Mouse (Mus musculus) liver, embryonic 15.5 days (tissue): ENCODE data around the gene Macf1. TPM values are rescaled to one million over a fixed set of nuclear protein-coding genes. Genes with fewer than 3 reads are reported as not detected.

Experiments used
- ATAC-seq: fragments of 200-750 bp; cut with Nextera tagmentation; 2 replicates; pipeline ENCODE4 v1.8.0; 2017; ENCODE audit warnings: moderate number of reproducible peaks, mild to moderate bottlenecking, moderate library complexity; ENCODE audit not compliant: insufficient read depth
- H3K27ac ChIP-seq: fragments of 300-500 bp; sonication (generic); replicated peaks from 2 replicates; pipeline ENCODE4 v1.5.1; 2015; ENCODE audit warnings: mild to moderate bottlenecking, inconsistent platforms
- H3K27me3 ChIP-seq: fragments of 300-500 bp; sonication (generic); 2 replicates; pipeline ENCODE4 v1.6.1; 2015; ENCODE audit warnings: mild to moderate bottlenecking, inconsistent platforms
- H3K36me3 ChIP-seq: fragments of 300-500 bp; sonication (generic); replicated peaks from 2 replicates; pipeline ENCODE4 v1.6.1; 2015; ENCODE audit warnings: moderate library complexity, mild to moderate bottlenecking, inconsistent platforms
- H3K4me1 ChIP-seq: fragments of 300-500 bp; sonication (generic); replicated peaks from 2 replicates; pipeline ENCODE4 v1.6.1; 2015; ENCODE audit warnings: inconsistent platforms
- H3K4me2 ChIP-seq: fragments of 300-500 bp; sonication (generic); 2 replicates; pipeline ENCODE4 v1.6.1; 2015; ENCODE audit warnings: moderate library complexity, mild to moderate bottlenecking, inconsistent platforms
- H3K4me3 ChIP-seq: fragments of 300-500 bp; sonication (generic); replicated peaks from 2 replicates; pipeline ENCODE4 v1.5.1; 2015; ENCODE audit warnings: mild to moderate bottlenecking, inconsistent platforms
- H3K9ac ChIP-seq: fragments of 300-500 bp; sonication (generic); 2 replicates; pipeline ENCODE4 v1.6.1; 2015; ENCODE audit warnings: moderate library complexity, mild to moderate bottlenecking, inconsistent platforms
- H3K9me3 ChIP-seq: fragments of 300-500 bp; sonication (generic); replicated peaks from 2 replicates; pipeline ENCODE4 v1.6.1; 2016; ENCODE audit warnings: inconsistent platforms
- WGBS: fragments of 180-500 bp; shearing (Covaris S2); methylation state at CpG from one replicate; pipeline ENCODE4 v1.1.7; 2015; ENCODE audit warnings: mixed read lengths; ENCODE audit not compliant: insufficient replicate concordance; 5-methylcytosine and 5-hydroxymethylcytosine counted together
- polyA plus RNA-seq: library from polyadenylated mRNA; unstranded; fragments of >200 nt; fragmentation: Nextera tagmentation; extraction: Ambion mirVana; gene quantifications from 2 replicates; pipeline ENCODE4 v1.2.1, GENCODE M21; 2015

The Macf1 gene
- polyA plus RNA-seq, 1 experiment from 2014 or later: 8.4 TPM

DNA sequence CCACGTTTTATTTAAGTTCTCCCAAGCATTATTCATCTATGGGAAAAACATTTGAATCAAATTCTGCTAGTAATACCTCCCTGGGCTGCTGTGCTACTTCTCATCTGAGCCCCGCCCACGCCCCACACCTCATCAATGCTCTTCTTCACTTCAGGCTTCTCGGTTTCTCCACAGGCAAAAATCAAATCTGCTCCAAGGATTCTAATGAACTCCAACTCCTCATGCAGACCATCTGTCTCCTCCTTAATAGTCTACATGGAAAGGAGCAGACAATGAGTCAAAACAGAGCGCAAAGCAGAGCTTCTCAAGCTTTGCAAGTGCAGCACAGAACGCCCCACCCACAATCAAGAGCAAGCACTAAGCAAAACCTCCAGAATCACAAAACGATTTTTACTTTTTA lies 301.0 kb downstream of the Macf1 start:
- Histone ChIP-seq H3K4me2 (no peak overlapping the region), H3K27me3 (no peaks in the 10 kb centered on the region), H3K27ac (no peak overlapping the region), H3K4me1 (no peaks in the 10 kb centered on the region), H3K36me3 (peaks cover 86% of the 10 kb centered on the region), H3K9me3 (no peaks in the 10 kb centered on the region), H3K9ac (no peak overlapping the region), H3K4me3 (no peak overlapping the region)
- 82% methylated on average over 7 of the region's 7 CpGs for WGBS
- ATAC-seq: no peak

DNA sequence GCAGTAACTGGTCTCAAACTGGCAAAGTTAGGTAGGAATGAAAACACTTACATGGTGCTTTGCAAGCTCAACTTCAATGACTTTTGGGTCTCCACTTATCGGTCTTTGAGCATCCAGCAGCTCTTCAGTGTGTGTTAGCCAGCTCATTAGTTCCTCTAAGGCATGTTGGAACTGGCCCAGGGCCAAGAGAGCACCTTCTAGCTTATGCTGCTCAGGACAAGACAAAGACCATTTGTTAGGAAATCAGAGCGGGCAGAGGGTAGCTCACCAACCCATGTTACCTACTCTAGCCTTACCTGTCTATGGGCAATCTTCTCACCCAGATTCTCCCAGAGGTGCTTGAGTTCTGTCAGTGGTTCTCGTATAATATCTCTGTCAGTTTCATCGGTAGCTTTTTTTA lies 302.1 kb downstream of the Macf1 start:
- Histone ChIP-seq H3K36me3 (peaks cover 84% of the 10 kb centered on the region), H3K4me3 (no peak overlapping the region), H3K27ac (no peak overlapping the region), H3K9me3 (no peaks in the 10 kb centered on the region), H3K4me1 (no peaks in the 10 kb centered on the region), H3K27me3 (no peaks in the 10 kb centered on the region), H3K4me2 (no peak overlapping the region), H3K9ac (no peak overlapping the region)
- no peak for ATAC-seq
- WGBS: 81% methylated on average over 4 of the region's 4 CpGs

DNA sequence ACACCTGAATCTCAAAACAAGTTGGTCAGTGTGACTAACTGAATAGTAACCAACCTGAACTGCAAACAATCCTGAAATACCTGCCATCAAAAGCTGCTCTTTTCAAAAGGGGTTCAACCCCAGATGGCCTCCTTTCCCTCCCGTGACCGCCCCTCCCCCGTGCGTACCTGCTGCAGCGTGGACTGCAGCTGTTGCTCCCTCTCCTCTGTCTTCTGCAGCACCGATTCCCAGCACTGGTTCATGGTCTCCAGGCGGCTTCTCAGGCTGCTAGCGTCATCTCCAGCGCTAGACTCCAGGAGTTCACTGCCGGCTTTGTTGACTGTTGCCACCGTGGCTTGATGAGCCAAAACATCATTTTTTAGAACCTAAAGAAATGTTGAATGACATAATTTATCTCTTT lies 302.6 kb downstream of the Macf1 start:
- Histone ChIP-seq H3K36me3 (peaks cover 84% of the 10 kb centered on the region), H3K9me3 (no peaks in the 10 kb centered on the region), H3K27me3 (no peaks in the 10 kb centered on the region), H3K9ac (no peak overlapping the region), H3K4me1 (no peaks in the 10 kb centered on the region), H3K4me2 (no peak overlapping the region), H3K27ac (no peak overlapping the region), H3K4me3 (no peak overlapping the region)
- ATAC-seq: no peak
- 86% methylated on average over 11 of the region's 11 CpGs for WGBS

GRCm38 (mm10) chr4:123376031-123376430 lies 308.1 kb downstream of the Macf1 start:
- Histone ChIP-seq H3K9me3 (no peaks in the 10 kb centered on the region), H3K36me3 (peaks cover 84% of the 10 kb centered on the region), H3K4me2 (no peak overlapping the region), H3K27ac (no peak overlapping the region), H3K4me3 (no peak overlapping the region), H3K27me3 (no peaks in the 10 kb centered on the region), H3K4me1 (peaks cover 5% of the 10 kb centered on the region; the same call in 1 of the 2 replicates), H3K9ac (no peak overlapping the region)
- ATAC-seq: no peak
- WGBS: 80% methylated on average over 3 of the region's 3 CpGs

DNA sequence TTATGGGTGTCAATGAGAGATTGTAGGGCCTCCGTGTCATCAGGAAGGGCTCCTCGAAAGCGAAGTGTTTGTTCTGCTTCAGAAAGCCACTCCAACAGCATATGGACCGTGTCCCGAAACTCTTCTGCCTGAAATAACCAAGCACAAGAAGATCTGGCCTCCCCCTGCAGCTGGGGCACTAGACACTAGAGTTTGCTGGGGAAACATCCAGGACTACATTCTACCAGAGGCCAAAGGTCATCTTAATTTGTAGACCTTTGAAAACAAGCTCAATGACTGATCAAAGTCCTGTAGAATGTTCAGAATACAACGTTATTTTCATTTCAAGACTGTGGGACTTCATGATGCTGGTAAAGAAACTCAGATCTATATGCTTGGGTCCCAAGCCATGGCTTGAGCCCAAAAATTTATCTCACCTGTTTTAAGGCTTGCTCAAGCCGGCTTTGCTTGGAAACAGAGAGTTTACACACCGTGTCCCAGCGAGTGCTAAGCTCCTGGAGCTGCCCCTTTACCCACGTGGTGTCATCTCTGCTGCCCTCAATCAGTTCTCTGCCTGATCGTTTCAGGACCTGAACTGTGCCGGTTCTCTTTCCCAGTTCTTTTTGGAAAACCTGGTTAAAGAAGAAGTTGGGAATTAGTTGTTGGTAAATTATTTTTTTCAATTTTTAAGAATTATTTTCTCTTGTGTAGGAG lies 309.7 kb downstream of the Macf1 start:
- 77% methylated on average over 12 of the region's 12 CpGs for WGBS
- Histone ChIP-seq H3K4me2 (no peak overlapping the region), H3K4me1 (peaks cover 5% of the 10 kb centered on the region; the same call in 1 of the 2 replicates), H3K9me3 (no peaks in the 10 kb centered on the region), H3K9ac (no peak overlapping the region), H3K27ac (no peak overlapping the region; the same call in 1 of the 2 replicates), H3K4me3 (no peak overlapping the region), H3K27me3 (no peaks in the 10 kb centered on the region), H3K36me3 (peaks cover 90% of the 10 kb centered on the region)
- peak; percentile 57; the same call in 1 of the 2 replicates for ATAC-seq

DNA sequence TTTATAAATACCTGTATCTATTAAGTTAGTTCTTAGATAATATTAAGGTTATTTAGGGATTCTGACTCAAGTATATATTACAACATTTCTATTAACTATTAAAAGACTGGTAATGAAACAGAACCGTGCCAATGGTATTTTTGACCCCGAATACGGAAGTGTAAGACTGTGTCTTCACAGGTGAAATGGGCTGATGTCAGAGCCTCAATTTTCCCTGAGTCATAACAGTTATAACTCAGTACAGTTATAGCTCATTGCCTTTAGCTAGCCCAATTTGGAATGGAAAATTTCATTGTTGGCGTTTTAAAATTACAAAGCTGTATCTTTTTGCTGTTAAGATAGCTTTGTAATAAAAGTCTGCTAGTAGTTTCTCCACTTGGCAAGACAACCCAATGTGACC lies 320.6 kb downstream of the Macf1 start:
- Histone ChIP-seq H3K36me3 (peaks cover 71% of the 10 kb centered on the region), H3K4me2 (no peak overlapping the region), H3K27me3 (no peaks in the 10 kb centered on the region), H3K9me3 (no peaks in the 10 kb centered on the region), H3K4me1 (no peaks in the 10 kb centered on the region), H3K9ac (no peak overlapping the region), H3K4me3 (no peak overlapping the region), H3K27ac (no peak overlapping the region)
- 86% methylated on average over 4 of the region's 4 CpGs for WGBS
- ATAC-seq: no peak

DNA sequence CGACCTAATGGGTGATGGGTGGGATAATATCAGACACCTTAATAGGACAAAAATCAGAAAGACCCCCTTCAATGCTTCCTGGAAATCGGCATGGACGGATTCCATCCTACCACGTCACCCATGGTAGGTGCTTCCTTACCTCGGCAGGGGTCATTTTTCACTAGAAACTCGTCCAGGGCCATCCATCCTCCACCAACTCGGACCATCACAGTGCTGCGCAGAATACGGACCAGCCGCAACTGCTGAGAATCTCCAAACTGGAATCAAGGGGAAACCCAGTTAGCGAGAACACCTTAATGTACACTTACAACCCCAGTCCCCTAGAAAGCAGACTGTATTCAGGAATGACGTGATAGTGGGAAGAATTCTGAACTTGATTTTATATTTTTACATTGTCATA lies 323.4 kb downstream of the Macf1 start:
- peaks cover 66% of the 10 kb centered on the region for H3K36me3 ChIP-seq
- H3K9ac ChIP-seq: no peak overlapping the region
- no peak overlapping the region for H3K4me3 ChIP-seq
- H3K4me2 ChIP-seq: no peak overlapping the region
- no peak overlapping the region for H3K27ac ChIP-seq
- 77% methylated on average over 12 of the region's 12 CpGs for WGBS
- H3K9me3 ChIP-seq: no peaks in the 10 kb centered on the region
- no peak for ATAC-seq
- no peaks in the 10 kb centered on the region for H3K4me1 ChIP-seq
- no peaks in the 10 kb centered on the region for H3K27me3 ChIP-seq

DNA sequence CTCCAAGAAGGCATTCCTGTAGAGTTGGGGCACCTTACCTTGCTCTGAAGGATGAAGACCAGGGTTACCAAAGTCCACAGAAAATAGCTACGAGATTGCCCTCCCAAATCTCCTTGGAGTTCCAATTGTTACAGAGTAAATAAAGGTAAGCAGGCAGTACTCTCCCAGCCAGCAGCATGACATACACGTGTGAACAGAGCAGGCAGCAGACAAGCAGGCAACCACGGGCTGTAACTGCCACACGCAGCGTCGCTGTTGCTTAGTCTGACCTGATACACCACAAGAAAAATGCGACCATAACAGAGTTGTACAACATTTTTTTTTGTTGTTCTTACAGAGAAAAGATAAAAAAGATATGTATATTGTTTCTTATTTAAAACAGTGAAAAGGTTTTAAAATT lies 325.5 kb downstream of the Macf1 start:
- Histone ChIP-seq H3K4me2 (no peak overlapping the region), H3K36me3 (peaks cover 69% of the 10 kb centered on the region), H3K4me3 (no peak overlapping the region), H3K27ac (no peak overlapping the region), H3K27me3 (no peaks in the 10 kb centered on the region), H3K9ac (no peak overlapping the region), H3K9me3 (no peaks in the 10 kb centered on the region), H3K4me1 (no peaks in the 10 kb centered on the region)
- ATAC-seq: no peak
- 79% methylated on average over 7 of the region's 7 CpGs for WGBS

DNA sequence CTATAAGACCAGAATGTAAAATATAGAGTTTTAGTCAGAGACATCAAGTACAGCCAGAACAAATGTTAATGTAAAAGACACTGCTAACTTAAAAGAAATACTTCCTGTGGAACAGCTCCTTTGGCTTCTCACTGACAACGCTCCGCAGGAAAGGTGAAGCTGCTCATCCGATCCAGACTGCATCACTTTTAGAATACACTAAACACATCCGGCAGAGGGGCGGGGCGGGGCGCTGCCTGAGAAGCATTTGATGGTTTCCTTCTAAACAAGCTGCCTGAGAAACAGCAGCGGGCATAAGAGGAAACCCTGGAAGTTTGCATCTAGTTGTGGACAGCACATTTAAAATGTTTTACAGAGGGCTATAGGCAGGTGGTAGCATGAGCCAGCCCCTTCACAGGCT lies 328.2 kb downstream of the Macf1 start:
- no peak overlapping the region for H3K9ac ChIP-seq
- H3K27me3 ChIP-seq: no peaks in the 10 kb centered on the region
- no peak for ATAC-seq
- no peak overlapping the region for H3K27ac ChIP-seq
- no peak overlapping the region for H3K4me3 ChIP-seq
- 89% methylated on average over 8 of the region's 8 CpGs for WGBS
- peaks cover 68% of the 10 kb centered on the region for H3K36me3 ChIP-seq
- no peaks in the 10 kb centered on the region for H3K9me3 ChIP-seq
- no peak overlapping the region for H3K4me2 ChIP-seq
- no peaks in the 10 kb centered on the region for H3K4me1 ChIP-seq

DNA sequence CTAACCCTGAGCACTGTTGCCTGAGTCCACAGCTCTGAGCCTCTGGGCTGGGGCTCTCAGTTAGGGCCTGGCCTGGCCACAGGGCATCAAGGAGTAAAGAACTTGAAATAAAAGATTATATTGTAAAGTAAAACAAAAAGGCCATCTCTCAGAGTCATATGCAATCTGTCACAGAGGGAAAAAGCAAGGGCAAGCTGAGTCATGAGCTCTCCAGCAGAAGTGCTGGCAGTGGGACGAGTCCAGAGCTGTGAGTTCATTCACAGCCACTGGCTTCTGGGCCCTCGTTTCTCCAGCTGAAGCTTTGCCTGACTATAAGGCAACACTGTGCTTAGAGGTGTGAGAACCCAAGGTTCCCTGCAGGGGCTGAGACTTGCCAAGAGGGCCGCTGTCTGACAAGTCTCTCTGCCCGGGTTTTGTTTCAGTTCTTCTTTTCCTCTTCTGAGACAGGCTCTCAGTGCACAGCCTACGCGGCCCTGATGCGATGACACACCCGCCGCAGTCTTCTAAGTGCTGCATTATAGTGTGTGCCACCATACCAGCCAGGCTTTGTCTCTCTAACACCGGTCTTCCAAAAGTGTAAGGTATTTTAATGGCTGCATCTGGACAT lies 330.8 kb downstream of the Macf1 start:
- Histone ChIP-seq H3K4me3 (no peak overlapping the region), H3K4me2 (no peak overlapping the region), H3K27ac (no peak overlapping the region), H3K9me3 (no peaks in the 10 kb centered on the region), H3K4me1 (no peaks in the 10 kb centered on the region), H3K36me3 (peaks cover 65% of the 10 kb centered on the region), H3K27me3 (no peaks in the 10 kb centered on the region), H3K9ac (no peak overlapping the region)
- WGBS: 78% methylated on average over 10 of the region's 10 CpGs
- no peak for ATAC-seq

DNA sequence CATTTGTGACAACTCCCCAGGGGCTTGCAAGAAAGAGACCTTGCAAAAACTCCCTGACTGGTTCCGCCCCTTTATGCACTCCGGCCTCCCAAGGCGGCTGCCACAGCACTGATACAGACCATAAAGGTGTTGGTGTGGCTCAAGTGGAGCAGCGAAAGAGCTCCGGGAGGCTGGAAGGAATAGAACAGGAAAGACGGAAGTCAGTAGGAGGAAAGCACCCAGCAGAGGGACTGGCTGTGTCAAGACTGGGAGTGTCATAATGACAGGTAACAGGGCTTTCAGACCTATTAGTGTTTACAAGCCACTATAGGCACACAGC lies 340.7 kb downstream of the Macf1 start:
- H3K36me3 ChIP-seq: no peaks in the 10 kb centered on the region
- 2% methylated on average over 6 of the region's 6 CpGs for WGBS
- peak; percentile 25; the same call in 1 of the 2 replicates for ATAC-seq
- H3K4me1 ChIP-seq: peaks cover 18% of the 10 kb centered on the region
- H3K9ac ChIP-seq: peak overlapping the region; percentile 35; the same call in 1 of the 2 replicates
- H3K4me2 ChIP-seq: peak overlapping the region; percentile 88
- H3K4me3 ChIP-seq: peak overlapping the region; percentile 62
- H3K27me3 ChIP-seq: peaks cover 57% of the 10 kb centered on the region
- H3K9me3 ChIP-seq: no peaks in the 10 kb centered on the region
- no peak overlapping the region for H3K27ac ChIP-seq
